Mouse (Mus musculus) T-cell, adult 2 months (primary cell): ENCODE measurements around the gene Cdc14b.
A peak's percentile ranks its signal among the peaks of the same experiment; 100 is the strongest.

Source experiments
- DNase-seq: peaks from one replicate; pipeline ENCODE4 v3.0.0; 2022; ENCODE audit warnings: low spot score

Cdc14b gene

GRCm38 (mm10) chr13:64237000-64237680 is 38.0 kb downstream of the Cdc14b start:
- DNase-seq: no peak

GRCm38 (mm10) chr13:64235777-64236176 is 39.3 kb downstream of the Cdc14b start:
- no peak for DNase-seq

- DNase-seq: no peak
These were observed 39.9 kb downstream of the Cdc14b start for GRCm38 (mm10) chr13:64235062-64235715.

DNA sequence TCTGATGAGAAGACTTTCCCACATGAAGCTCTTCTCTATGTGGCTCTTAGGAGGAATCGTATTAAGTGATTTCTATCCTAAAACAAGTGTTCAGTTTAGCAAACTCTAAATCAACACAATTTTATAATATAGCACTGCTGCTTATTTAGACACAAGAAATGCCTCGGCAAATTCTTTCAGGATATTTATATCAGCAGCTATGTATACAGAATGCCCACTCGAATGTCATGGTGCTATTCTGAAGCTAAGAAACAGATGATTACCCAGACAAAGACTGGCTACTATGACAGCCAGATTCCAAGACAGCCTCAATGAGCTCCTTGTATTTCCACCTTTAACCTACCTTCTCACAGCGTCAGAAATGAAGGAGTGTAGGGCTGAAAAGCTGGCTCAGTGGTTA is 42.0 kb downstream of the Cdc14b start:
- no peak for DNase-seq

- no peak for DNase-seq
These were observed 48.4 kb downstream of the Cdc14b start for GRCm38 (mm10) chr13:64226725-64227124.

DNA sequence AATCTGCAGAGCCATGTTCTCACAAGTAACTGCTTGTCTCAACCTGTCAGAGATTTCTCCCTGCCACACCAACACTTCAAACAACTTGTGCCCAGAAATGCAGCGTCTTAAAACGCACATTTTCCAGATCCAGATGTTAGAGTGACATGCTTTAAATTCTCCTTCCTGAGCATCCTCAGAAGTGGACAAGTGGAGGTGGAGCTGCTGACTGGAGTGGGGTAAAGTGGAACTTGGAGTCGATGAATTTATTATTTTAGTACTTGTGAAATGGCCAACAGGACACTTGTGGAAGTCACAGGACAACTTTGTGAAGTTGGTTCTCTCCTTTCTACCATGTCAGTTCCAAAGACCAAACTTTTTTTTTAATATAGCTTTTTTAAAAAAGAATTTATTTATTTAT is 49.4 kb downstream of the Cdc14b start:
- DNase-seq: no peak

- no peak for DNase-seq
These were observed 60.2 kb downstream of the Cdc14b start for GRCm38 (mm10) chr13:64214891-64215290.

- no peak for DNase-seq
These were observed 63.0 kb downstream of the Cdc14b start for GRCm38 (mm10) chr13:64211995-64212603.

- no peak for DNase-seq
These were observed 66.9 kb downstream of the Cdc14b start for GRCm38 (mm10) chr13:64208146-64208545.

DNA sequence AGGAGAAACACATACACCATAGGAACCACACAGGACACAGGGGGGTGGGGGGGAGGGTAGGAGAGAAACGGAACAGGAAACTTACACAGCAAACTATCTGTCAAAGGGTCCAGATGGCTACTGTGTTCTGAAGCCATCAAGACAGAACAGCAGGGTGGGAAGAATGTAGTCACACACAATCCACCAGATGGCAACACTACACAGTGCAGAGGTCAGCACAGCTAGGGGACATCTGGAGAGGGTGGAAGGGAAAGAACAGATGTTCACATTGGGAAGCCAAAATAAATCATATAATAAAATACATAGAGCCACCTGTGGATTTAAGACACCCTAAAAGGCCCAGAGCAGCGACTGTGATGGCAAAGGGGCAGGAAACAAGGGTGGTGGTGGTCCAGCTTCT is 69.9 kb downstream of the Cdc14b start:
- no peak for DNase-seq

- DNase-seq: no peak
These were observed 70.4 kb downstream of the Cdc14b start for GRCm38 (mm10) chr13:64204726-64205125.

GRCm38 (mm10) chr13:64200911-64201310 is 74.2 kb downstream of the Cdc14b start:
- DNase-seq: no peak

- no peak for DNase-seq
These were observed 76.8 kb downstream of the Cdc14b start for GRCm38 (mm10) chr13:64198310-64198709.

DNA sequence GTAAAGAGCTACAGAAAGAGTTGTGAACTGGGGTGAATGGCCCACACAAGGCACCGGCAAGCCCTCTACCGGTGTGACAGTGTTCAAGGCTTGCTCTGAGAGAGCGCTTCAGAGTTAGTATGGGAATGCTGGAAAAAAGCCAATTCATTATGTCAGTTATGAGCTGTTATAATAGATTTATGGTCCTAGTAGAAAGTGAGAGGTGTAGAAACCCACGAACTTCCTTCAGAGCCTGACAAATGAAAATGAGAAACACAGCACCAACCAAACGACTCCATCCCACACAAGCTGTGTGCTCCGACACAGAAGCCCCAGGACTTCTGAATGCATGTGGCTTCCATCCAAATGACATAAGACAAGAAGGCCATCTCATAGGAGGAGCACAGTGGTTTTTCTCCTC is 77.2 kb downstream of the Cdc14b start:
- DNase-seq: no peak

- DNase-seq: no peak
These were observed 88.0 kb downstream of the Cdc14b start for GRCm38 (mm10) chr13:64187065-64187464.

DNA sequence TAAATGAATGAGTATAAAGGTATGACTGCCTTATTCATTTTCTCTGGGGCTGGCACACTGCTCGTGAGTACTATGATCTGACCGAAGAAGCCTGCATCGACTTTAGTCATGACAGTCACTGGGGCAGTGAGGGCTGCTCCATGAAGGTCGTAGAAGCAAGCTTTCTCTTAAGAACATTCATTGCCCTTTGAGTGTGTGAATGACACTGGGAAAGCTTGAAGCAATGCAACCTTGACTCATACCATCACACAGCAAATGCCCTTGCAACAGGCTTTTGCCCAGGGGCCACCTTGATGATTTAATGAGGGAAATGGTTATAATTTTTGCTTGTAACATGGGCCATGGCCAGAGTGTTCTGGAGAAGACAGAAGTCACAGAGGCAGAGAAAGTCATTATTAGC is 88.6 kb downstream of the Cdc14b start:
- DNase-seq: no peak

DNA sequence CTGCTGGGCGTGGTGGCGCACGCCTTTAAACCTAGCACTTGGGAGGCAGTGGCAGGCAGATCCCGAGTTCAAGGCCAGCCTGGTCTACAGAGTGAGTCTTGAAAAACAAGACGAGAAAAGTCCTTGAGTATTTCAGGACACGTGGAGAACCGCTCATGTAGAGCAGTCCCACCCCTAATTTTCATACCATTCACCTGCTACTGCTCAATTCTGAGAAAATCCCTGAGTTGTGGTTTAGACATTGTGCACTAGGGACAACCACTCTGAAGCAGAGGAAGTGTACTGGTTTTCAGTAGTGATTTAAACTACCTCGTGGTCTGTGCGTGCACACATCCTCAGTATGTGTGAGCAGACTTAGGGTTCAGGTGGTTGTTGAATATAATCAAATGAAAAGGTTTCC is 89.5 kb downstream of the Cdc14b start:
- DNase-seq: no peak

DNA sequence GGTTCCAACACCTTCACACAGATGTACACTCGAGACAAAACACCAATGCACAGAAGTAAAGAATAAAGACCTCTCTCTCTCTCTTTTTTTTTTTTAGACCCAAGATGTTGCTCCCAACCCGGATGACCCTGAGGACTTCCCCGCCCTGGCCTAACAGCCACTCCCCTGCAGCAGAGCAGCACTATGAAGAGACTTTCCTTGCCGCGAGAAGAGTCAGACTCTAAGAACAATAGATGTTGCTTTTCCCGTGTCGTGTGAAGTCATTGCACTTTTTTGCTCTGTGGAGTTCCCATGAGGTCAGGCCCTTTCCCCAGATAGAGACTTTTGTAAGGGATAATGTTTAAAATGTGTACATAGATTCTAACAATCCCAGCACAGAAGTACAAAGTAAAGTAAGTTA is 89.9 kb downstream of the Cdc14b start:
- no peak for DNase-seq

DNA sequence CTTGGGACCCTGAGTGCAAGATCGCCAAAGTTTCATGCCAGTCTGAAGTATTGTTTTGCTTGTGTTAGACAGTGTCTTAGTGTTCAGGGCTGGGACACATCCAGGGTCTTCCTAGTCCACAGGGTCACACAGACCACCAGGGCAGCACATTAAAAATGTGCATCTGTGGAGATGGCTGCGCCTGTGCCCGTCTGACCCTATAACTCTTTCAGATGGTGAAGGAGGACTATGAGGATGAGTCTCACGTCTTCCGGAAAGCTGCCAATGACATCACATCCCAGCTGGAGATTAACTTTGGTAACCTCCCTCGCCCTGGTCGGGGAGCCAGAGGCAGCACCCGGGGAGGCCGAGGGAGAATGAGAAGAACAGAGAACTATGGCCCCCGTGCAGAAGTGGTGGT is 90.7 kb downstream of the Cdc14b start:
- DNase-seq: no peak

GRCm38 (mm10) chr13:64183583-64183982 is 91.5 kb downstream of the Cdc14b start:
- DNase-seq: no peak

- no peak for DNase-seq
These were observed 93.0 kb downstream of the Cdc14b start for GRCm38 (mm10) chr13:64182091-64182490.

- peak; percentile 41 for DNase-seq
These were observed 94.2 kb downstream of the Cdc14b start for GRCm38 (mm10) chr13:64180888-64181287.

DNA sequence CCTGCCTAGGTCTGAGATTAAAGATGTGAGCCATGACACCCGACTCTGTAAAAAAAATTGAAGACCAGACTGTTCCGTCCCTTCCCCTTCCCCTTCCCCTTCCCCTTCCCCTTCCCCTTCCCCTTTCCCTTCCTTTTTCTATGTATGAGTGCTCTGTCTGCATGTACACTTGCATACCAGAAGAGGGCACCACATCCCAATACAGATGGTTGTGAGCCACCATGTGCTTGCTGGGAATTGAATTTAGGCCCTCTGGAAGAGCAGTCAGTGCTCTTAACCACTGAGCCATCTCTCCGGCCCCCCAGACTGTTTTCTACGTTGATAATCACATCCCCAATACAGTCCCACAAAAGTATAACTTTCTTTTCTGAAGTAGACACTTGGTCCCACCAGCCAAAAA is 94.8 kb downstream of the Cdc14b start:
- DNase-seq: no peak
